Mouse (Mus musculus): Measurements from ENCODE around the gene Arhgap9. TPM values are rescaled to one million over a fixed set of nuclear protein-coding genes. Genes with fewer than 3 reads are reported as not detected.

Arhgap9 gene
- total and polyA plus RNA-seq, 3 experiments: 32.4 to 44.7 (median 33.7) TPM

- no peak overlapping the region for H3K4me2 ChIP-seq (ENCODE audit: insufficient read depth, low read depth, poor library complexity, severe bottlenecking)
- dilution Hi-C loops (cut with MboI; ENCODE audit: extremely low pct_ligation_motif_present, extremely low pct_unique_long_range_greater_than_20kb, low sequenced_read_pairs): no loop called here
- H3K27ac ChIP-seq (ENCODE audit: insufficient read depth, low read depth): no peak overlapping the region
- no peak for DNase-seq (ENCODE audit: extremely low read depth)
- H3K36me3 ChIP-seq (replicated peaks in 1 of 2; ENCODE audit: control insufficient read depth in 1 of 2, insufficient read depth in 1 of 2, low read length in 1 of 2): peaks cover 21 to 51% of the 10 kb centered on the region in 2 experiments
- H3K4me1 ChIP-seq (ENCODE audit: control insufficient read depth in 1 of 2, insufficient read depth in 2 of 2): peaks cover 0 to 5% of the 10 kb centered on the region in 2 experiments; a peak in 1 of 4 replicates
- no peaks in the 10 kb centered on the region for H3K27me3 ChIP-seq (replicated peaks)
- in situ Hi-C loops (cut with MboI; ENCODE audit: low pct_ligation_motif_present, low pct_unique_long_range_greater_than_20kb, low sequenced_read_pairs): no loop called here
- no peaks in the 10 kb centered on the region for H3K9me3 ChIP-seq (replicated peaks; ENCODE audit: low read length)
- H3K4me3 ChIP-seq (replicated peaks in 1 of 3; ENCODE audit: low read depth in 2 of 3, low read length in 2 of 3, poor library complexity in 1 of 3): no peak overlapping the region
- no peak overlapping the region for H3K9ac ChIP-seq (ENCODE audit: insufficient read depth, low read depth)
- TF ChIP-seq HCFC1 (IDR thresholded peaks at IDR 0.05; ENCODE audit: low read depth, low read length): no peak
- peak in 1 of 2 experiments; percentile 28; a peak in 1 of 4 replicates for TF ChIP-seq CTCF (conservative IDR thresholded peaks at IDR 0.05 in 1 of 2, IDR thresholded peaks at IDR 0.05 in 1 of 2; ENCODE audit: low read depth in 2 of 2, low read length in 2 of 2)
- no peaks in the 10 kb centered on the region for H3K79me2 ChIP-seq (replicated peaks; ENCODE audit: control insufficient read depth, extremely low read depth, insufficient read depth, poor library complexity, severe bottlenecking)
Measured at GRCm38 (mm10) chr10:127332211-127332874, 10.6 kb downstream of the Arhgap9 start.

DNA sequence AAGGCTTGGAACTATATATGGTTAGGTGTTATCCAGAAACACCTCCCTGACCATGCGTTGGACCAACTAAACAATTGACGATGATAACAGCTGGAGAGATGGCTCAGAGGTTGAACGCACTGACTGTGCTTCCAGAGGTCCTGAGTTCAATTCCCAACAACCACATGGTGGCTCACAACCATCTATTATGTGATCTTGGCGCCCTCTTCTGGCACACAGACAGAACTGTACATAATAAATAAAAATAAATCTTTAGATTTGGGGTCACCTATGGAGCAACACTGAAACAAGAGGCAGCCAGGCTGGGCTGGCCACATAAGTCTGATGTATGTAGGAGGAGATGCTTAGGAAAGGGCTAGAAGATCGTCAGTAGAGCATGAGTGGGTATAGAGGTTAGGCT is 11.4 kb downstream of the Arhgap9 start:
- peaks cover 16 to 43% of the 10 kb centered on the region in 2 experiments for H3K36me3 ChIP-seq (replicated peaks in 1 of 2; ENCODE audit: control insufficient read depth in 1 of 2, insufficient read depth in 1 of 2, low read length in 1 of 2)
- H3K27ac ChIP-seq (ENCODE audit: insufficient read depth, low read depth): no peak overlapping the region
- no peak for DNase-seq (ENCODE audit: extremely low read depth)
- no peak for TF ChIP-seq RCOR1 (conservative IDR thresholded peaks at IDR 0.05; ENCODE audit: low read depth, low read length)
- peak; percentile 13; the same call in 1 of the 2 replicates for TF ChIP-seq SMC3 (IDR thresholded peaks at IDR 0.05; ENCODE audit: low read depth, low read length)
- no peak for TF ChIP-seq ZKSCAN1 (IDR thresholded peaks at IDR 0.05; ENCODE audit: borderline replicate concordance, low read depth, low read length)
- TF ChIP-seq MAFK (IDR thresholded peaks at IDR 0.05; ENCODE audit: insufficient replicate concordance, low read length): no peak
- TF ChIP-seq GABPA (IDR thresholded peaks at IDR 0.05; ENCODE audit: insufficient replicate concordance, low read depth, low read length): no peak
- no peak for TF ChIP-seq JUN (IDR thresholded peaks at IDR 0.05; ENCODE audit: insufficient read depth, low read depth, low read length)
- TF ChIP-seq MEF2A (IDR thresholded peaks at IDR 0.05; ENCODE audit: borderline replicate concordance, low read depth, low read length): no peak
- TF ChIP-seq USF1 (IDR thresholded peaks at IDR 0.05; ENCODE audit: low read depth, low read length): no peak
- peak; percentile 23 to 69; a peak in 2 of 4 replicates for TF ChIP-seq CTCF (conservative IDR thresholded peaks at IDR 0.05 in 1 of 2, IDR thresholded peaks at IDR 0.05 in 1 of 2; ENCODE audit: low read depth in 2 of 2, low read length in 2 of 2)
- TF ChIP-seq MXI1 (IDR thresholded peaks at IDR 0.05; ENCODE audit: low read depth, low read length): no peak
- no peak for TF ChIP-seq IRF4 (IDR thresholded peaks at IDR 0.05; ENCODE audit: low read depth, low read length)
- no peak for TF ChIP-seq ZMIZ1 (IDR thresholded peaks at IDR 0.05; ENCODE audit: low read depth, low read length)
- TF ChIP-seq ELF1 (IDR thresholded peaks at IDR 0.05; ENCODE audit: low read depth, low read length): no peak
- TF ChIP-seq ZNF384 (IDR thresholded peaks at IDR 0.05; ENCODE audit: low read depth, low read length): no peak
- no peak for TF ChIP-seq TBP (conservative IDR thresholded peaks at IDR 0.05; ENCODE audit: low read depth, low read length)
- TF ChIP-seq CHD2 (IDR thresholded peaks at IDR 0.05; ENCODE audit: low read length): no peak
- peak; percentile 48 for TF ChIP-seq RAD21 (IDR thresholded peaks at IDR 0.05; ENCODE audit: low read depth, low read length)
- TF ChIP-seq SIN3A (IDR thresholded peaks at IDR 0.05; ENCODE audit: low read length): no peak
- TF ChIP-seq CHD1 (IDR thresholded peaks at IDR 0.05; ENCODE audit: low read depth, low read length): no peak
- no peak for TF ChIP-seq MAX (IDR thresholded peaks at IDR 0.05; ENCODE audit: low read length)
- peak; percentile 68 for TF ChIP-seq MYC (IDR thresholded peaks at IDR 0.05; ENCODE audit: low read depth, low read length)
- no peaks in the 10 kb centered on the region for H3K79me2 ChIP-seq (replicated peaks; ENCODE audit: control insufficient read depth, extremely low read depth, insufficient read depth, poor library complexity, severe bottlenecking)
- no peaks in the 10 kb centered on the region for H3K9me3 ChIP-seq (replicated peaks; ENCODE audit: low read length)
- H3K4me2 ChIP-seq (ENCODE audit: insufficient read depth, low read depth, poor library complexity, severe bottlenecking): no peak overlapping the region
- in situ Hi-C loops (cut with MboI; ENCODE audit: low pct_ligation_motif_present, low pct_unique_long_range_greater_than_20kb, low sequenced_read_pairs) (no loop called here), dilution Hi-C loops (cut with MboI; ENCODE audit: extremely low pct_ligation_motif_present, extremely low pct_unique_long_range_greater_than_20kb, low sequenced_read_pairs) (no loop called here)
- H3K9ac ChIP-seq (ENCODE audit: insufficient read depth, low read depth): no peak overlapping the region
- no peak overlapping the region for H3K4me3 ChIP-seq (replicated peaks in 1 of 3; ENCODE audit: low read depth in 2 of 3, low read length in 2 of 3, poor library complexity in 1 of 3)
- H3K27me3 ChIP-seq (replicated peaks): peaks cover 2% of the 10 kb centered on the region
- H3K4me1 ChIP-seq (ENCODE audit: control insufficient read depth in 1 of 2, insufficient read depth in 2 of 2): peaks cover 0 to 5% of the 10 kb centered on the region in 2 experiments; a peak in 1 of 4 replicates

Measured in CH12.LX (cell line).